Mouse (Mus musculus) embryonic fibroblast, embryonic 13.5 days (primary cell): ENCODE data around the gene Dtd1.

Experiments used
- CTCF ChIP-seq: IDR thresholded peaks from 2 replicates; pipeline ENCODE4 v1.5.1; 2011; ENCODE audit warnings: mild to moderate bottlenecking, control low read depth, low read length, moderate library complexity, borderline replicate concordance; ENCODE audit not compliant: insufficient read depth
- POLR2A ChIP-seq: IDR thresholded peaks from 2 replicates; pipeline ENCODE4 v1.6.1; 2011; ENCODE audit warnings: low read depth, mild to moderate bottlenecking, control low read depth, low read length, moderate library complexity

DNA sequence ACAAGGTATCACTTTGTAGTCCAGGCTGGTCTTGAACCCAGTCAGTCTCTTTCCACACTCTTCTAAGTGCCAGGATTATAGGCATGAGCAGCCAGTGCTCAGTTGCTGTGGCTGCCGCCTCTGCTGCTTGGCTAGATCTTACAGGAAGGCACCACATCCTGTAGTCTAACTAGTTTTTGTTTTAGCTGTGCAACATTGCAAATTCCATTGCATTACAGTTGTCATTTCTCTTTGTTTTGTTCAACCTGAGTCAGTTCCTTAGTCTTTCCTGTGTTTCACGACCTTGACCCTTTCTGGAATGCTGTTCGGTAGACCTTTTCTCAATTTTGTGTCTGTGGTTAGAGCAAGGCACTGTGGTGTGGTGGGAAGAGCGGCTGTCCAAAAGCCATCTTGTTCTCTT lies 37.5 kb downstream of the Dtd1 start:
- TF ChIP-seq POLR2A (no peak), CTCF (no peak)
